Mouse (Mus musculus) heart, postnatal 0 days (tissue): ENCODE results near the gene Frat2.

Experiments used
- CTCF ChIP-seq: IDR thresholded peaks from 2 replicates; pipeline ENCODE4 v1.5.1; 2016; ENCODE audit warnings: antibody characterized with exemption, control low read depth, low read depth
- EP300 ChIP-seq: IDR thresholded peaks from 2 replicates; pipeline ENCODE4 v1.6.1; 2016; ENCODE audit warnings: antibody characterized with exemption, low read depth

DNA sequence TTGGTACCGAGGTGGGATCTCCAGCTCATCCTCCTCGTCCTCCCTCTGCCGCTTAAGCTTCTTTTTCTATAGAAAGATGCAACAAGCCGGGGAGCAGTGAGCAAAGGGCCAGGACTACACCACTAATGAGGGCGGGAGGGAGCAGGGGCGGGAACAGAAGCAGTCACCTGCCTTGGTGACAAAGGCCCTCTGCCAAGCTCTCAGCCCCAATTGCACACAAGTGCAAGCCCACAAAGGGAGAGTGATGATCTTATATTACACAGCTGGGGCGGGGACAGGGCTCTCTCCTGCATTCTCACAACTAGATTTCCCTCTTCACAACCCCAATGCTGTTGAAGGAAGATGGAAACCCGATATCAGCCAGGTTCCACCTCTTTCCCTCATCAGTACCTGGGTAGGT is 18.8 kb upstream of the Frat2 start:
- TF ChIP-seq CTCF (no peak), EP300 (no peak)
